Mouse (Mus musculus) frontal cortex, adult 2 months (tissue): Measurements from ENCODE around the gene Car10. TPM values are rescaled to one million over a fixed set of nuclear protein-coding genes. Genes with fewer than 3 reads are reported as not detected.
A peak's percentile ranks its signal among the peaks of the same experiment; 100 is the strongest.

ENCODE experiments used
- DNase-seq, 2 experiments: peaks; one replicate each; pipeline ENCODE4 v3.0.0; 2022; ENCODE audit warnings: low spot score in 1 of 2; ENCODE audit errors: extremely low spot score in 1 of 2
- polyA plus RNA-seq: library from polyadenylated mRNA; depleted of rRNA; stranded (reverse); fragments of >200 nt; gene quantifications from 2 replicates; pipeline ENCODE4 v1.2.3, GENCODE M21; 2012

Car10 gene
- polyA plus RNA-seq, 1 experiment = 62.4 TPM

GRCm38 (mm10) chr11:93154910-93155309 lies 57.1 kb downstream of the Car10 start:
- DNase-seq = no peak

- no peak for DNase-seq
Observed at GRCm38 (mm10) chr11:93172430-93172829, 74.6 kb downstream of the Car10 start.

- DNase-seq = no peak
Observed at GRCm38 (mm10) chr11:93173533-93174308, 75.9 kb downstream of the Car10 start.

- DNase-seq = peak; percentile 36 to 38
Observed at GRCm38 (mm10) chr11:93185477-93185876, 87.6 kb downstream of the Car10 start.

GRCm38 (mm10) chr11:93186163-93186562 lies 88.3 kb downstream of the Car10 start:
- peak in 1 of 2 experiments; percentile 34 for DNase-seq

- no peak for DNase-seq
Observed at GRCm38 (mm10) chr11:93188621-93189020, 90.8 kb downstream of the Car10 start.

GRCm38 (mm10) chr11:93200046-93200445 lies 102.2 kb downstream of the Car10 start:
- DNase-seq = no peak

- no peak for DNase-seq
Observed at GRCm38 (mm10) chr11:93217457-93217856, 119.6 kb downstream of the Car10 start.

GRCm38 (mm10) chr11:93230057-93230456 lies 132.2 kb downstream of the Car10 start:
- no peak for DNase-seq

GRCm38 (mm10) chr11:93249771-93250265 lies 152.0 kb downstream of the Car10 start:
- DNase-seq = no peak

- DNase-seq = no peak
Observed at GRCm38 (mm10) chr11:93251766-93252165, 153.9 kb downstream of the Car10 start.

GRCm38 (mm10) chr11:93263979-93264378 lies 166.2 kb downstream of the Car10 start:
- DNase-seq = no peak

GRCm38 (mm10) chr11:93272016-93272415 lies 174.2 kb downstream of the Car10 start:
- no peak for DNase-seq

GRCm38 (mm10) chr11:93273906-93274305 lies 176.1 kb downstream of the Car10 start:
- peak; percentile 74 to 78 for DNase-seq

GRCm38 (mm10) chr11:93293661-93294060 lies 195.8 kb downstream of the Car10 start:
- DNase-seq = no peak

GRCm38 (mm10) chr11:93309981-93310380 lies 212.2 kb downstream of the Car10 start:
- no peak for DNase-seq

- DNase-seq = peak in 1 of 2 experiments; percentile 15
Observed at GRCm38 (mm10) chr11:93337756-93338155, 239.9 kb downstream of the Car10 start.

GRCm38 (mm10) chr11:93343961-93344360 lies 246.1 kb downstream of the Car10 start:
- DNase-seq = no peak

- DNase-seq = peak in 1 of 2 experiments; percentile 19
Observed at GRCm38 (mm10) chr11:93344869-93345268, 247.0 kb downstream of the Car10 start.

GRCm38 (mm10) chr11:93361576-93361975 lies 263.7 kb downstream of the Car10 start:
- no peak for DNase-seq

GRCm38 (mm10) chr11:93364171-93364570 lies 266.3 kb downstream of the Car10 start:
- DNase-seq = no peak

- DNase-seq = no peak
Observed at GRCm38 (mm10) chr11:93367244-93367643, 269.4 kb downstream of the Car10 start.
